In the genomic region with DNA sequence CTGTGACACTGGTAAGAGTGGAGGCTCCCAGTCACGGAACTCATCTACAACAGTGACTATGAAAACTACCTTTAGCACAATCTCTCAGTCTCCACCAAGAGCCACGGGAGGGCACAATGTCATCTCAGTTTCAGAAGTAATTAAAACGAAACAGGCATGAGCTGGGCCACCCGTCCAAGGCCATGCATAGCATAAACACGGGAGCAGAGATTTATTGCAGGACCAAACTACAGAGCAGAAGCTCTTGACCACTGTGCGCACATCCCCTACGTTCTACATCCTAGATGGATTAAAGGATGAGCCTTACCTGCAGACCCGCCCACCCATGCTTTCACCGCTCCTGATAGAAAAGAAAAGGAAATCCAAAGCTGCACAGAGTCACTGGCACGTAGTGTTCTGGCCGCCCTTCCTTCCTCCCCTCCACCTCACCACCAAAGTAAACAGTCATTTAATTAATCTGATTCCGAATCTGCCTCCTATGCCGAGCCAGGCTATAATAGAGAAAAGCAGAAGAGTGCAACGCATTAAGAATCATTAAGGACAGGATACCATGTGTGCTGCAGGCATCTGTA, we compare ENCODE assay signal across 7 mouse cellular contexts.
DNase-seq lines count a peak whose midpoint lies in the region; ATAC-seq lines count a peak whose summit lies in the region.

No protein-coding gene starts in this region.

- no peak overlapping the region for H3K4me3 ChIP-seq in hindbrain, embryonic 15.5 days
- no peak overlapping the region for H3K4me3 ChIP-seq in hindbrain, embryonic 12.5 days
- H3K4me3 ChIP-seq in heart, embryonic 12.5 days: peak overlapping the region; percentile 21; the same call in 1 of the 2 replicates
- H3K4me3 ChIP-seq in intestine, embryonic 14.5 days (ENCODE audit: low read depth, low read length): no peak overlapping the region

- no peaks in the 10 kb centered on the region for H3K27me3 ChIP-seq in hindbrain, embryonic 15.5 days
- H3K27me3 ChIP-seq in hindbrain, embryonic 12.5 days: no peaks in the 10 kb centered on the region
- no peaks in the 10 kb centered on the region for H3K27me3 ChIP-seq in heart, embryonic 12.5 days (replicated peaks)
- H3K27me3 ChIP-seq in intestine, embryonic 14.5 days (replicated peaks; ENCODE audit: control insufficient read depth, insufficient read depth, low read length): no peaks in the 10 kb centered on the region

- H3K9ac ChIP-seq in hindbrain, embryonic 15.5 days: no peak overlapping the region
- H3K9ac ChIP-seq in hindbrain, embryonic 12.5 days: no peak overlapping the region
- 0 out of 2 replicates have a peak overlapping the region, but pooled peaks have one; percentile 11 for H3K9ac ChIP-seq in heart, embryonic 12.5 days
- no peak overlapping the region for H3K9ac ChIP-seq in intestine, embryonic 14.5 days (ENCODE audit: low read length)

- H3K4me1 ChIP-seq in hindbrain, embryonic 15.5 days (replicated peaks): peaks cover 34% of the 10 kb centered on the region
- peaks cover 31% of the 10 kb centered on the region for H3K4me1 ChIP-seq in hindbrain, embryonic 12.5 days
- peaks cover 48% of the 10 kb centered on the region for H3K4me1 ChIP-seq in heart, embryonic 12.5 days (replicated peaks)
- peaks cover 37% of the 10 kb centered on the region for H3K4me1 ChIP-seq in intestine, embryonic 14.5 days (replicated peaks; ENCODE audit: control insufficient read depth, insufficient read depth, low read length)

- no peak overlapping the region for H3K27ac ChIP-seq in hindbrain, embryonic 15.5 days (replicated peaks)
- no peak overlapping the region for H3K27ac ChIP-seq in hindbrain, embryonic 12.5 days
- H3K27ac ChIP-seq in heart, embryonic 12.5 days (ENCODE audit: poor library complexity, severe bottlenecking): peak overlapping the region; percentile 81
- H3K27ac ChIP-seq in intestine, embryonic 14.5 days (ENCODE audit: low read depth): no peak overlapping the region

- peak overlapping the region; percentile 2 for H3K4me2 ChIP-seq in hindbrain, embryonic 15.5 days
- no peak overlapping the region for H3K4me2 ChIP-seq in hindbrain, embryonic 12.5 days (replicated peaks)
- H3K4me2 ChIP-seq in heart, embryonic 12.5 days: peak overlapping the region; percentile 54
- peak overlapping the region; percentile 35 for H3K4me2 ChIP-seq in intestine, embryonic 14.5 days (ENCODE audit: low read length)

- no peak for ATAC-seq in hindbrain, embryonic 15.5 days (ENCODE audit: low FRiP score, low read depth)
- ATAC-seq in hindbrain, embryonic 12.5 days (ENCODE audit: low FRiP score): no peak
- ATAC-seq in heart, embryonic 12.5 days (ENCODE audit: insufficient number of reproducible peaks, low FRiP score): no peak
- no peak; the same call in 1 of the 2 replicates for ATAC-seq in intestine, embryonic 14.5 days (replicated peaks; ENCODE audit: low FRiP score, low TSS enrichment, low read depth)

- no peaks in the 10 kb centered on the region for H3K36me3 ChIP-seq in hindbrain, embryonic 15.5 days
- no peaks in the 10 kb centered on the region for H3K36me3 ChIP-seq in hindbrain, embryonic 12.5 days
- H3K36me3 ChIP-seq in heart, embryonic 12.5 days: no peaks in the 10 kb centered on the region
- no peaks in the 10 kb centered on the region for H3K36me3 ChIP-seq in intestine, embryonic 14.5 days (ENCODE audit: control insufficient read depth, insufficient read depth, low read length)

- DNase-seq in intestine, embryonic 14.5 days (ENCODE audit: low spot score): no peak
- peak; percentile 78 for DNase-seq in lung, postnatal 36 days
- no peak for DNase-seq in ovary, postnatal 14 days (ENCODE audit: low spot score)
- no peak for DNase-seq in cerebellum, adult 18-20 months

- WGBS in hindbrain, embryonic 15.5 days: 74% methylated on average over 14 of the region's 14 CpGs
- WGBS in hindbrain, embryonic 12.5 days: 80% methylated on average over 14 of the region's 14 CpGs
- WGBS in heart, embryonic 12.5 days: 48% methylated on average over 14 of the region's 14 CpGs
- WGBS in intestine, embryonic 14.5 days: 11% methylated on average over 14 of the region's 14 CpGs

- H3K9me3 ChIP-seq in hindbrain, embryonic 15.5 days: no peaks in the 10 kb centered on the region
- no peaks in the 10 kb centered on the region for H3K9me3 ChIP-seq in hindbrain, embryonic 12.5 days (replicated peaks)
- H3K9me3 ChIP-seq in heart, embryonic 12.5 days (replicated peaks): no peaks in the 10 kb centered on the region
- no peaks in the 10 kb centered on the region for H3K9me3 ChIP-seq in intestine, embryonic 14.5 days (ENCODE audit: control insufficient read depth, low read length)
